Mouse (Mus musculus): ENCODE measurements at regions not wholly inside any gene's neighbourhood (a gene's known extent, or its start where the extent isn't known, plus 50 kb on each side); places are given as distances from the start of the nearest gene placed in this dataset.

- Histone ChIP-seq H3K4me3 (no peak overlapping the region), H3ac (ENCODE audit: control insufficient read depth, insufficient read length) (no peak overlapping the region), H3K4me2 (ENCODE audit: low read depth) (no peak overlapping the region), H3K36me3 (ENCODE audit: control insufficient read depth, insufficient read depth) (no peaks in the 10 kb centered on the region), H3K79me2 (ENCODE audit: control insufficient read depth, insufficient read depth) (no peaks in the 10 kb centered on the region), H3K27me3 (ENCODE audit: control insufficient read depth, insufficient read depth, insufficient read length) (no peaks in the 10 kb centered on the region)
- TF ChIP-seq MAX (IDR thresholded peaks at IDR 0.05; ENCODE audit: low read depth) (no peak), CEBPB (IDR thresholded peaks at IDR 0.05; ENCODE audit: insufficient read depth, poor library complexity, severe bottlenecking) (no peak), USF1 (IDR thresholded peaks at IDR 0.05; ENCODE audit: low read depth) (no peak), E2F4 (IDR thresholded peaks at IDR 0.05; ENCODE audit: insufficient read depth) (no peak), TCF3 (IDR thresholded peaks at IDR 0.05; ENCODE audit: insufficient read length, low read depth) (no peak), REST (IDR thresholded peaks at IDR 0.05; ENCODE audit: insufficient read depth, insufficient read length) (no peak), POLR2AphosphoS2 (IDR thresholded peaks at IDR 0.05; ENCODE audit: insufficient read length, low read depth) (no peak), MYOG (IDR thresholded peaks at IDR 0.05; ENCODE audit: control insufficient read depth in 1 of 3, insufficient read depth in 1 of 3, insufficient read length in 2 of 3, low read depth in 2 of 3) (no peak), POLR2A (IDR thresholded peaks at IDR 0.05; ENCODE audit: insufficient read length, low read depth) (no peak), TCF12 (IDR thresholded peaks at IDR 0.05; ENCODE audit: insufficient read depth, poor library complexity, severe bottlenecking) (no peak), SRF (IDR thresholded peaks at IDR 0.05; ENCODE audit: control insufficient read depth, insufficient read length, low read depth) (no peak), MYOD1 (IDR thresholded peaks at IDR 0.05; ENCODE audit: control insufficient read depth in 1 of 3, insufficient read length in 2 of 3, low read depth in 2 of 3) (no peak)
These were observed 616.5 kb downstream of the Pard3 start for GRCm38 (mm10) chr8:127680205-127680604.

- Histone ChIP-seq H3K27me3 (ENCODE audit: control insufficient read depth, insufficient read depth, insufficient read length) (no peaks in the 10 kb centered on the region), H3K4me3 (no peak overlapping the region), H3K79me2 (ENCODE audit: control insufficient read depth, insufficient read depth) (no peaks in the 10 kb centered on the region), H3ac (ENCODE audit: control insufficient read depth, insufficient read length) (no peak overlapping the region), H3K4me2 (ENCODE audit: low read depth) (no peak overlapping the region), H3K36me3 (ENCODE audit: control insufficient read depth, insufficient read depth) (no peaks in the 10 kb centered on the region)
- no peak for TF ChIP-seq TCF3 (IDR thresholded peaks at IDR 0.05; ENCODE audit: insufficient read length, low read depth)
These were observed 620.5 kb downstream of the Pard3 start for GRCm38 (mm10) chr8:127684213-127684612.

- Histone ChIP-seq H3K36me3 (ENCODE audit: control insufficient read depth, insufficient read depth) (no peaks in the 10 kb centered on the region), H3ac (ENCODE audit: control insufficient read depth, insufficient read length) (no peak overlapping the region)
- TF ChIP-seq TCF12 (IDR thresholded peaks at IDR 0.05; ENCODE audit: insufficient read depth, poor library complexity, severe bottlenecking): no peak
- TF ChIP-seq MAX (IDR thresholded peaks at IDR 0.05; ENCODE audit: low read depth): no peak
- no peak for TF ChIP-seq TCF3 (IDR thresholded peaks at IDR 0.05; ENCODE audit: insufficient read length, low read depth)
- no peak for TF ChIP-seq USF1 (IDR thresholded peaks at IDR 0.05; ENCODE audit: low read depth)
- no peak for TF ChIP-seq POLR2AphosphoS2 (IDR thresholded peaks at IDR 0.05; ENCODE audit: insufficient read length, low read depth)
- TF ChIP-seq POLR2A (IDR thresholded peaks at IDR 0.05; ENCODE audit: insufficient read length, low read depth): no peak
- no peak for TF ChIP-seq MYOG (IDR thresholded peaks at IDR 0.05; ENCODE audit: control insufficient read depth in 1 of 3, insufficient read depth in 1 of 3, insufficient read length in 2 of 3, low read depth in 2 of 3)
- TF ChIP-seq E2F4 (IDR thresholded peaks at IDR 0.05; ENCODE audit: insufficient read depth): no peak
- TF ChIP-seq CEBPB (IDR thresholded peaks at IDR 0.05; ENCODE audit: insufficient read depth, poor library complexity, severe bottlenecking): no peak
- TF ChIP-seq SRF (IDR thresholded peaks at IDR 0.05; ENCODE audit: control insufficient read depth, insufficient read length, low read depth): no peak
- no peak for TF ChIP-seq MYOD1 (IDR thresholded peaks at IDR 0.05; ENCODE audit: control insufficient read depth in 1 of 3, insufficient read length in 2 of 3, low read depth in 2 of 3)
- no peak for TF ChIP-seq REST (IDR thresholded peaks at IDR 0.05; ENCODE audit: insufficient read depth, insufficient read length)
These were observed 627.1 kb downstream of the Pard3 start for GRCm38 (mm10) chr8:127690792-127691191.

GRCm38 (mm10) chr8:127698404-127698803, 634.7 kb downstream of the Pard3 start:
- Histone ChIP-seq H3K4me3 (no peak overlapping the region), H3ac (ENCODE audit: control insufficient read depth, insufficient read length) (no peak overlapping the region), H3K79me2 (ENCODE audit: control insufficient read depth, insufficient read depth) (no peaks in the 10 kb centered on the region), H3K36me3 (ENCODE audit: control insufficient read depth, insufficient read depth) (no peaks in the 10 kb centered on the region), H3K4me2 (ENCODE audit: low read depth) (no peak overlapping the region), H3K27me3 (ENCODE audit: control insufficient read depth, insufficient read depth, insufficient read length) (no peaks in the 10 kb centered on the region)
- TF ChIP-seq TCF12 (IDR thresholded peaks at IDR 0.05; ENCODE audit: insufficient read depth, poor library complexity, severe bottlenecking) (no peak), MYOG (IDR thresholded peaks at IDR 0.05; ENCODE audit: control insufficient read depth in 1 of 3, insufficient read depth in 1 of 3, insufficient read length in 2 of 3, low read depth in 2 of 3) (no peak), SRF (IDR thresholded peaks at IDR 0.05; ENCODE audit: control insufficient read depth, insufficient read length, low read depth) (no peak), E2F4 (IDR thresholded peaks at IDR 0.05; ENCODE audit: insufficient read depth) (no peak), POLR2AphosphoS2 (IDR thresholded peaks at IDR 0.05; ENCODE audit: insufficient read length, low read depth) (no peak), CEBPB (IDR thresholded peaks at IDR 0.05; ENCODE audit: insufficient read depth, poor library complexity, severe bottlenecking) (no peak), MAX (IDR thresholded peaks at IDR 0.05; ENCODE audit: low read depth) (no peak), MYOD1 (IDR thresholded peaks at IDR 0.05; ENCODE audit: control insufficient read depth in 1 of 3, insufficient read length in 2 of 3, low read depth in 2 of 3) (no peak), USF1 (IDR thresholded peaks at IDR 0.05; ENCODE audit: low read depth) (no peak), POLR2A (IDR thresholded peaks at IDR 0.05; ENCODE audit: insufficient read length, low read depth) (no peak), REST (IDR thresholded peaks at IDR 0.05; ENCODE audit: insufficient read depth, insufficient read length) (no peak), TCF3 (IDR thresholded peaks at IDR 0.05; ENCODE audit: insufficient read length, low read depth) (no peak)

More at GRCm38 (mm10) chr8:127690792-127691191, 627.1 kb downstream of the Pard3 start:
- Histone ChIP-seq H3K4me2 (ENCODE audit: low read depth) (no peak overlapping the region), H3K79me2 (ENCODE audit: control insufficient read depth, insufficient read depth) (no peaks in the 10 kb centered on the region), H3K27me3 (ENCODE audit: control insufficient read depth, insufficient read depth, insufficient read length) (no peaks in the 10 kb centered on the region), H3K4me3 (no peak overlapping the region)

GRCm38 (mm10) chr8:127704406-127704805, 640.7 kb downstream of the Pard3 start:
- Histone ChIP-seq H3K36me3 (ENCODE audit: control insufficient read depth, insufficient read depth) (no peaks in the 10 kb centered on the region), H3K27me3 (ENCODE audit: control insufficient read depth, insufficient read depth, insufficient read length) (no peaks in the 10 kb centered on the region), H3K79me2 (ENCODE audit: control insufficient read depth, insufficient read depth) (no peaks in the 10 kb centered on the region), H3ac (ENCODE audit: control insufficient read depth, insufficient read length) (no peak overlapping the region), H3K4me2 (ENCODE audit: low read depth) (no peak overlapping the region), H3K4me3 (no peak overlapping the region)
- no peak for TF ChIP-seq MYOG (IDR thresholded peaks at IDR 0.05; ENCODE audit: control insufficient read depth in 1 of 3, insufficient read depth in 1 of 3, insufficient read length in 2 of 3, low read depth in 2 of 3)
- no peak for TF ChIP-seq SRF (IDR thresholded peaks at IDR 0.05; ENCODE audit: control insufficient read depth, insufficient read length, low read depth)
- TF ChIP-seq E2F4 (IDR thresholded peaks at IDR 0.05; ENCODE audit: insufficient read depth): no peak
- no peak for TF ChIP-seq POLR2A (IDR thresholded peaks at IDR 0.05; ENCODE audit: insufficient read length, low read depth)
- TF ChIP-seq TCF12 (IDR thresholded peaks at IDR 0.05; ENCODE audit: insufficient read depth, poor library complexity, severe bottlenecking): no peak
- TF ChIP-seq MYOD1 (IDR thresholded peaks at IDR 0.05; ENCODE audit: control insufficient read depth in 1 of 3, insufficient read length in 2 of 3, low read depth in 2 of 3): no peak

Data from myocyte (in vitro differentiated cells).